Mouse (Mus musculus): ENCODE data around the gene Zfp775. TPM values are rescaled to one million over a fixed set of nuclear protein-coding genes. Genes with fewer than 3 reads are reported as not detected.

Gene Zfp775
- polyA plus RNA-seq, 1 experiment: 7.4 TPM

DNA sequence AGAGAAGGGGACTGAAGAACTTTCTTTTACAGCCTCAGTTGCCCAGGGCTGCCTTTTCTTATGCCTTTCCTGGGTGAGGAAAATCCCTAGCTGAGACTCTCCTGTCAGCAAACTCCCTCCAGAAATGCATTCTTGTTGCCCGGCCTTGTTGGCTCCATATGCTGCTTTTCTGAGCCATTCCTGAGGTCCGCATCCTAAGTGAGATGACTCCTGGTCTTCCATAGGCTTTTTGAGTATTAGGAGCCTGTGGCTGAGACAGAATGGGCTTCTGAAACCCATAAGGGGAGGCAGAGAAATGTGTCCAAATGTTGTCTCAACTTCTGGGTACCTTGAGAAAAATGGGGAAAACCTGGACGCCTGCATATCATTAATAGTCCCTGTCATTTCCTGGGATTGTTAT, 27.9 kb upstream of the Zfp775 start:
- Histone ChIP-seq H3K27ac (ENCODE audit: insufficient read depth, low read length) (no peak overlapping the region), H3K4me3 (replicated peaks; ENCODE audit: insufficient read depth, low read depth, low read length) (no peak overlapping the region), H3K27me3 (ENCODE audit: control insufficient read depth, insufficient read depth, low read length) (no peaks in the 10 kb centered on the region), H3K4me1 (ENCODE audit: control insufficient read depth, insufficient read depth, low read length) (peaks cover 6% of the 10 kb centered on the region)
- TF ChIP-seq POLR2A (IDR thresholded peaks at IDR 0.05; ENCODE audit: borderline replicate concordance, insufficient read depth, low read length) (no peak), CTCF (IDR thresholded peaks at IDR 0.05; ENCODE audit: borderline replicate concordance, insufficient read depth, low read depth, low read length) (no peak)
- DNase-seq: no peak
- 81% methylated on average over 3 of the region's 3 CpGs for WGBS

DNA sequence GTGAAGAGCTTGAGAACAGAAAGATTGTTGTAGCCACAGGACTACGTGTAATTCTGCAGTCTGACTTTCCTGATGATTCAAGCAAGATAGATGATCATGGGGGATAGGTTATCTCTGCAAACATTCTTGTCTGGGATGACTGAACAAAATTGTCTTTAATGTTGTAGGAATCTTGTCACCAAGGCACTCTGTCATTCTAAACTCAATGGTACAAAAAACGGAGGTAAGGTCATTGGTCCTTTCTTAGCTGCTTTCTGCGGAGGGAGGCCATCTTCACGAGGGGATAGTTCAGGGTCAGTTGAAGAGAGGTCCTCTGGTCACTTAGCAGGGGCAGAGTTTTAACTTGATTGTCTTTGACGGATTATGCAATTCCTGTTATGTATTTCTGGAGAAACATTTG, 23.1 kb upstream of the Zfp775 start:
- peaks cover 2% of the 10 kb centered on the region; the same call in 1 of the 2 replicates for H3K4me1 ChIP-seq (ENCODE audit: control insufficient read depth, insufficient read depth, low read length)
- DNase-seq: no peak
- TF ChIP-seq POLR2A (IDR thresholded peaks at IDR 0.05; ENCODE audit: borderline replicate concordance, insufficient read depth, low read length) (no peak), CTCF (IDR thresholded peaks at IDR 0.05; ENCODE audit: borderline replicate concordance, insufficient read depth, low read depth, low read length) (no peak)
- H3K4me3 ChIP-seq (replicated peaks; ENCODE audit: insufficient read depth, low read depth, low read length): no peak overlapping the region
- no peak overlapping the region for H3K27ac ChIP-seq (ENCODE audit: insufficient read depth, low read length)
- H3K27me3 ChIP-seq (ENCODE audit: control insufficient read depth, insufficient read depth, low read length): no peaks in the 10 kb centered on the region
- 71% methylated on average over 5 of the region's 5 CpGs for WGBS

DNA sequence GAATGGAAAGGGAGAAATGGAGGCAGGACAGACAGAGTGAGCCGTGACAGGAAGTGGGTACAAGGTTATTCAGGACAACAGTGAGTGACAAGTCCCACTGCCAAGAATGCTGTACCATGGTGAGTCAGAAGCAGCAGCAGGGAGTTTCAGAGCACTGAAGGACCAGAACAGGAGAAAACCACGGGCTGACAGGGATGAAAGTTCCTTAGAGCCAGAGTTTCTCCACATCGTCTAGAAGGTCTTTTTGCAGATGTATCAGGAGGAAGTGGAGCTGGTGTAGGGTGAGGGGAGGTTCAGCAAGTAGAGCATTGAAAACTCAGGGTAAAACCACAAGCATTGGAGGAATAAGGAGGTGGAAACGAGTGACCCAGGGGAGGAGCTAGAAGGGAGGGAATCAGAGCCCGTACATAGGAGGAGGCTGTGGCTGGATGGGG, 22.6 kb upstream of the Zfp775 start:
- H3K4me1 ChIP-seq (ENCODE audit: control insufficient read depth, insufficient read depth, low read length): peaks cover 2% of the 10 kb centered on the region; the same call in 1 of the 2 replicates
- 18% methylated on average over 5 of the region's 5 CpGs for WGBS
- H3K4me3 ChIP-seq (replicated peaks; ENCODE audit: insufficient read depth, low read depth, low read length): no peak overlapping the region
- no peak for TF ChIP-seq CTCF (IDR thresholded peaks at IDR 0.05; ENCODE audit: borderline replicate concordance, insufficient read depth, low read depth, low read length)
- TF ChIP-seq POLR2A (IDR thresholded peaks at IDR 0.05; ENCODE audit: borderline replicate concordance, insufficient read depth, low read length): no peak
- H3K27me3 ChIP-seq (ENCODE audit: control insufficient read depth, insufficient read depth, low read length): no peaks in the 10 kb centered on the region
- peak overlapping the region; percentile 47; the same call in 1 of the 2 replicates for H3K27ac ChIP-seq (ENCODE audit: insufficient read depth, low read length)
- DNase-seq: no peak

DNA sequence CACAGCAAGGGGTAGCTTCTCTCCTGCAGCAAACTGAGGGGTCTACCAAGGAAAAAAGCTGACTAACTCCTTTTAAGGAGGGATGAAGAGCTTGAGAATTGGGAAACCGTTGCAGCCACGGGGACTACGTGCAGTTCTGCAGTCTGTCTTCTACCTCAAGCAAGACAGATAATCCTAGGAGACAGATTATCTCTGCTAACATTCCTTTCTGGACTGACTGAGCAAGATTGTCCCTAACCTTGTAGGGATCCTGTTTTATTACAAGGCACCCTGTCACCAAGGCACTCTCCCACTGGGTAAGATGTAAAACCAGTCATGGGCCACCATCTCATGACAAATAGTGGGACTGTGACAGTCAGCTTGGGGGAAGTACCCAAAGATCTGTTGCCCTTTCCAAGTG, 20.6 kb upstream of the Zfp775 start:
- H3K4me1 ChIP-seq (ENCODE audit: control insufficient read depth, insufficient read depth, low read length): peaks cover 2% of the 10 kb centered on the region; the same call in 1 of the 2 replicates
- H3K4me3 ChIP-seq (replicated peaks; ENCODE audit: insufficient read depth, low read depth, low read length): no peak overlapping the region
- H3K27me3 ChIP-seq (ENCODE audit: control insufficient read depth, insufficient read depth, low read length): no peaks in the 10 kb centered on the region
- no peak overlapping the region for H3K27ac ChIP-seq (ENCODE audit: insufficient read depth, low read length)
- TF ChIP-seq POLR2A (IDR thresholded peaks at IDR 0.05; ENCODE audit: borderline replicate concordance, insufficient read depth, low read length) (no peak), CTCF (IDR thresholded peaks at IDR 0.05; ENCODE audit: borderline replicate concordance, insufficient read depth, low read depth, low read length) (no peak)
- WGBS: 40% methylated on average over 3 of the region's 3 CpGs
- DNase-seq: no peak

DNA sequence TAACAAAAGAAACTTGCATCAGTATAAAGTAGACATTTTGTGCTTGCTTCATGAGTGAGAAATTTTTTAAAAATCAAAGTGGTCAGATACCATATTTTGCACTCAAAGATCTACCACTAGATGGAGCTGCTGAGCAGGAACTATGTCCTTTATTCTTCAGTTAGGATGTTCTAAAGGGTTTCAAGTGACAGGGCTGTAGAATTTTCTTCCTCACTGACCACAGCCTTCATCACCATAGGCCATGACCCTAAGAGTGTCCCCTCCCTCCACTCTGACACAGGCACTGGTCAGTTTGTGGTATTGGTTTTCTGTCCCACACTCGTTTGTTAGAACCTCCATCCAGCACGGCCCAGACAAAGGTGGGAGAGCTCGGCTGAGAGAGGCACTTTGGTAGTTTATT, 19.8 kb upstream of the Zfp775 start:
- Histone ChIP-seq H3K27ac (ENCODE audit: insufficient read depth, low read length) (no peak overlapping the region), H3K4me3 (replicated peaks; ENCODE audit: insufficient read depth, low read depth, low read length) (no peak overlapping the region), H3K4me1 (ENCODE audit: control insufficient read depth, insufficient read depth, low read length) (peaks cover 2% of the 10 kb centered on the region; the same call in 1 of the 2 replicates), H3K27me3 (ENCODE audit: control insufficient read depth, insufficient read depth, low read length) (no peaks in the 10 kb centered on the region)
- WGBS: 77% methylated on average over 3 of the region's 3 CpGs
- peak; percentile 38 to 50 for DNase-seq
- TF ChIP-seq CTCF (IDR thresholded peaks at IDR 0.05; ENCODE audit: borderline replicate concordance, insufficient read depth, low read depth, low read length) (peak; percentile 31; the same call in 1 of the 2 replicates), POLR2A (IDR thresholded peaks at IDR 0.05; ENCODE audit: borderline replicate concordance, insufficient read depth, low read length) (no peak)

DNA sequence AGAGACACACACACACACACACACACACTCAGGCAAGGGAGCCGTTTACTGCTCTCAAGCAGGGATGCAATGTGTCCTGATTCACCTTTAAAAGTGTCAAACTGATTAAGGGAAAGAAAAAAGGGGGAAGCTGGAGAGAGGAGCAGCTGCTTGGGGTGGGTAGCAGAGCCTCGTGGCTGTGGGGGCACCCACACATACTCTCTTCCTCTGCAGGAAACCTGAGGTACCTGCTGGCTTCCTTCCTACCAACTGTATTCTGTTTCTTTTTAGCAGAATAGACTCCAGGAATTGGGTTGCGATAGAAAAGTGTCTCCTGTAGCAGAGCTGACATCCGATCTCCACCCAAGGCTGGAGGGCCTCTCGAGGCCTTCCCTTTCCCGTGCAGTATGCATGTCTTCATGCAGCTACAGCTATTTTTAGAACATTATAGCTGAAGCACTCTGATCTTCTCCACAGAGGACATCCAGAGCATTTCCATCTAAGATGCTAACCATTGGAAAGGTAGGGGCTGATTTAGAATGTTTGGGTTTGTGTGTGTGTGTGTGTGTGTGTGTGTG, 12.6 kb upstream of the Zfp775 start, which contains the start of gene Gm45021:
Gene Gm45021 (plus strand): TSS at position 417 of the 557 bp plus-strand sequence.
- no peak within 1 kb of the TSS for H3K4me3 ChIP-seq (replicated peaks; ENCODE audit: insufficient read depth, low read depth, low read length)
- DNase-seq: no peak
- H3K27ac ChIP-seq (ENCODE audit: insufficient read depth, low read length): no peak within 1 kb of the TSS
- H3K4me1 ChIP-seq (ENCODE audit: control insufficient read depth, insufficient read depth, low read length): no peaks in the 10 kb centered on the region; the same call in 1 of the 2 replicates
- WGBS: 64% methylated on average over 6 of the region's 6 CpGs
- H3K27me3 ChIP-seq (ENCODE audit: control insufficient read depth, insufficient read depth, low read length): no peaks in the 10 kb centered on the region
- TF ChIP-seq POLR2A (IDR thresholded peaks at IDR 0.05; ENCODE audit: borderline replicate concordance, insufficient read depth, low read length) (no peak), CTCF (IDR thresholded peaks at IDR 0.05; ENCODE audit: borderline replicate concordance, insufficient read depth, low read depth, low read length) (no peak)

DNA sequence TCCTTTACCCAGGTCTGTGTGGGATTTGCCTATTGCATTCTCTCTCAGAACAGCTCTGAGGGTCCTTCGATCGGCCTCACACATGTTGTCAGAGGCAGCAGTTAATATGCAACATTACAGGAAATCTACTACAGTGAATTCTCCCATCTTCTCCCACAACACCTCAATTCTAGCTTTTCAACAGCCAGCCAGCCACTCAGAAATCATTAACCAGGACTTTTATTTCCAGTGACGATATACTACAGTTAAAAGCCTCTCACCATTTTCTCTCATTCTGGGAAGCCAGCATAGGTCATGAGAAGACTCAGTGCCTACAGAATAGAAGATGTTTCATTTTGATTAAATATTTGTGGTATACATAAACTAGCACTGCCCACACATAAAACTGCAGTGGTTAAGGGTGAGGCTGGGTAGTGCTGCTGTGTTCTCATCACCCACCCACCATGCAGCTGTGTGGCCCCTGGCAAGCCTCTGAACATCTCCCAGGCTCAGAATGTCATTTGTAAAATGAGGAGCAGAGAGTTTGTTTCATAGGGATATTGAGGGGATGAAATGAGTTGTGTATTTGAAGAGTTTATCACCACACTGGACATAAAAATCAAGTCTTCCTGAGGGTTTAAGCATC, 10.5 kb upstream of the Zfp775 start:
- no peak for DNase-seq
- H3K27me3 ChIP-seq (ENCODE audit: control insufficient read depth, insufficient read depth, low read length): no peaks in the 10 kb centered on the region
- no peak overlapping the region for H3K4me3 ChIP-seq (replicated peaks; ENCODE audit: insufficient read depth, low read depth, low read length)
- H3K4me1 ChIP-seq (ENCODE audit: control insufficient read depth, insufficient read depth, low read length): peaks cover 4% of the 10 kb centered on the region
- H3K27ac ChIP-seq (ENCODE audit: insufficient read depth, low read length): no peak overlapping the region
- 93% methylated on average over 3 of the region's 3 CpGs for WGBS
- TF ChIP-seq CTCF (IDR thresholded peaks at IDR 0.05; ENCODE audit: borderline replicate concordance, insufficient read depth, low read depth, low read length): no peak
- TF ChIP-seq POLR2A (IDR thresholded peaks at IDR 0.05; ENCODE audit: borderline replicate concordance, insufficient read depth, low read length): no peak

DNA sequence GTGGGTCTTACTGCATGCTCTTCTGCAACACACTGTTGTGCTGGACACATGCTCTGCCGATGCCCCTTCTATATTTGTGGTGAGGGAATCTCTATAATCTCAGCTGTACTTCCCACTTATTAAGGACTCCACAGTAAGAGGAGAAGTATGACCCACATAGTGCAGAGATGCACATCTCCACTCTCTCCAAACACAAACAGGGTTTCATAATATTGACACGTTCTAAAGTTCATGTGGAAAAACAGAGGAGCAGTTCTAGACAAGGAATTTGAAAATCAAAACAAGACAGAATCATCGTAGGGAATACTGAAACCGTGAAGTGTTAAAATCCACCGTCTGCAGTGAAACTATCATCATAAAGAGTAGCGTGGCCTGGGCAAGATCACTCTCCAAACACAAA, 10.0 kb upstream of the Zfp775 start:
- 96% methylated on average over 6 of the region's 6 CpGs for WGBS

More for the DNA sequence above, 10.0 kb upstream of the Zfp775 start:
- no peaks in the 10 kb centered on the region for H3K27me3 ChIP-seq (ENCODE audit: control insufficient read depth, insufficient read depth, low read length)
- DNase-seq: no peak
- H3K4me1 ChIP-seq (ENCODE audit: control insufficient read depth, insufficient read depth, low read length): peaks cover 4% of the 10 kb centered on the region
- H3K27ac ChIP-seq (ENCODE audit: insufficient read depth, low read length): no peak overlapping the region
- TF ChIP-seq CTCF (IDR thresholded peaks at IDR 0.05; ENCODE audit: borderline replicate concordance, insufficient read depth, low read depth, low read length) (no peak), POLR2A (IDR thresholded peaks at IDR 0.05; ENCODE audit: borderline replicate concordance, insufficient read depth, low read length) (no peak)
- H3K4me3 ChIP-seq (replicated peaks; ENCODE audit: insufficient read depth, low read depth, low read length): no peak overlapping the region

All from cerebellum, adult 2 months (tissue).